Mouse (Mus musculus): ENCODE results near the gene Alpl.

GRCm38 (mm10) chr4:137703077-137703476 lies 93.1 kb downstream of the Alpl start:
- no peak for TF ChIP-seq CTCF (IDR thresholded peaks at IDR 0.05; ENCODE audit: insufficient read depth, low read depth, low read length)
- no peak for TF ChIP-seq POLR2A (IDR thresholded peaks at IDR 0.05; ENCODE audit: insufficient read depth, low read depth, low read length)
